Mouse (Mus musculus): ENCODE measurements around the gene Atg4c.

The Atg4c gene

GRCm38 (mm10) chr4:99193810-99194582, at the start of gene Atg4c:
Gene Atg4c (plus strand): TSS chr4:99193934.
- peak; percentile 81 for DNase-seq (ENCODE audit: extremely low read depth, low read depth)

- no peak for DNase-seq (ENCODE audit: extremely low read depth, low read depth)
Observed at GRCm38 (mm10) chr4:99151434-99151833, 42.3 kb upstream of the Atg4c start.

DNA sequence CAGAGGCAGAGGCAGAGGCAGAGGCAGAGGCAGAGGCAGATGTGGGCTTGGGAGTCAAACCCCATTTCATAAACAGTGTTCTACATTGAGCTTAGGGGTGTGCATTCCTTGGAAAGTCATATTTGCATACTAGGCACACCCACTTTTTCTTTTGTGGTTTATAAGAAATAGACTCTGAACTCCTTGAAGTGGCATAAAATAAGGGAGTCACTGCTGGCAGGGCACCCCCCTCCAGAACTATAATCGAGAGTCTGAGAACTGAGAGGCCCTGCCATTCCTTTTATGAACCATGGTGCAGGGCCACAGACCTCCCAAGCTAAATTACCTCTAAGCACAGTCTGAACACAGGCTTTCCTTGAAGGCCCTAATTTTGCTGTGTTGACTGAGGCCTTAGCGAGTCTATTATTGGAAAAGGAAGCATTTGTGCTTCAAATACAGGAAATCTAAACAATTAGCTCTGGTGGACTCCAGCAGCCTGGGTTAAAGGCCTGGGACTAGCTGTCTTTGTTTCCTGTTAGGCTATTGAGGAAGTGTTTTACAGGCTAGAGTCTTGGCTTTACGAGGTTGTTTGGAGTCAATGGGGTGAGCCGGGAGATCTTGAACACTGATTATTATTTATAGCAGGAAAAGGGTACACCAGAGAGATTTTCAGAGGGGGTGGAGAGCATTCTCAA, 41.7 kb upstream of the Atg4c start:
- no peak for DNase-seq (ENCODE audit: extremely low read depth, low read depth)

GRCm38 (mm10) chr4:99156641-99157307, 37.0 kb upstream of the Atg4c start:
- DNase-seq (ENCODE audit: extremely low read depth, low read depth) = no peak

DNA sequence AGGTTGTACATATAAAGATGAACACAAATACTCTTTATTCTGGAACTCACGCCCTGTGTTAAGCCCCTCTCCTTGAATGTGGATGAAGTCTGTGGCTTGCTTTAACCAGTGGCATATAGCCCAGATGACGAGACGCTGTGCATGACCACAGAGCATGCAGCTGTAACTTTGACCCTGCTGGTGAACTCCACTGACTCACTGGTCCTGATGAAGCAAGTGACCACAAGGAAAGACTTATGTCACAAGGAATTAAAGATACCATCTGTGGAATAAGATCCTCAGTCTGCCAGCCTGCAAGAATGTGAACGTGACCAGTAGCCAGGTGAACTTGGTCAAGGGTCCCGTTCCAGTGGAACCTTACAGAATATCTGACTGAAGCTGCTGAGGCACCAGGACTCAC, 35.2 kb upstream of the Atg4c start:
- DNase-seq (ENCODE audit: extremely low read depth, low read depth) = no peak

- DNase-seq (ENCODE audit: extremely low read depth, low read depth) = no peak
Observed at GRCm38 (mm10) chr4:99160414-99160813, 33.3 kb upstream of the Atg4c start.

DNA sequence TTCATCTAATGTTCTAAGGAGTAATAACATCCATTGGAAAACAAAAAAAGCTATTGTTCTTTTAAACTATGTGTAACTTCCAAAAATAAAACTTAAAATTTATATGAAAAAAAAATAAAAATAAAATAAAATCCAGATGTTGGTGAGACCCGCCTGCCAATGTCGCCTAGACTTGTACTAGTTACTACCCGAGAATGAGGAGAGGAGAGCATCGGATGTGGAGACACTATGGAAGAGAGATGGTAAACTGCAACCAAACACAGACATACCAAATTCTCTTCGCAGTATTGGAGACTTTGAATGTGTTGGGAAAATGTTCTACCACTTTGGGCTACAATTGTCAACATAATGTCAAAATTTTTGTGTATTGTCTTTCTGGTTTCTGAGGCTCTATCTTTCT, 32.8 kb upstream of the Atg4c start:
- DNase-seq (ENCODE audit: extremely low read depth, low read depth) = no peak

- no peak for DNase-seq (ENCODE audit: extremely low read depth, low read depth)
Observed at GRCm38 (mm10) chr4:99161457-99161971, 32.2 kb upstream of the Atg4c start.

DNA sequence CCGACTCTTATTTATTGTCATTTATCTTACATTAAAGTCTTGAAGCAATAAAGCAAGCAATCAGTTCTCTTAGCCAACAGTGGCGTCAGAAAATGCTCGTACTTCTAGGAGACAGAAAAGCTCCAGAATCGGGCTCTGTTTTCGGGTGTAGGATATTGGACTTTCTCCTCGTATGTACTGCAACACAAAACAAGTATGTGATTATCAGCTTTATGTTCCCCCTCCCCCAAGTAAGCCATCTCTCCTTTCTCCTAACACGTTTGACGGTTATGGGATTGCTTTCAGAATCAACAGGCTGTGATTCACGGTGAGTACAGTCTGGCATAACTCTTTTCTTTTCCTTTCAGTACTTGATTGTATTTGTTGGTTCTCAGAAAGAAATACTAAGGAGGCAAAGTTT, 30.7 kb upstream of the Atg4c start:
- DNase-seq (ENCODE audit: extremely low read depth, low read depth) = no peak

- DNase-seq (ENCODE audit: extremely low read depth, low read depth) = no peak
Observed at GRCm38 (mm10) chr4:99163547-99163946, 30.2 kb upstream of the Atg4c start.

- DNase-seq (ENCODE audit: extremely low read depth, low read depth) = no peak
Observed at GRCm38 (mm10) chr4:99168869-99169268, 24.9 kb upstream of the Atg4c start.

DNA sequence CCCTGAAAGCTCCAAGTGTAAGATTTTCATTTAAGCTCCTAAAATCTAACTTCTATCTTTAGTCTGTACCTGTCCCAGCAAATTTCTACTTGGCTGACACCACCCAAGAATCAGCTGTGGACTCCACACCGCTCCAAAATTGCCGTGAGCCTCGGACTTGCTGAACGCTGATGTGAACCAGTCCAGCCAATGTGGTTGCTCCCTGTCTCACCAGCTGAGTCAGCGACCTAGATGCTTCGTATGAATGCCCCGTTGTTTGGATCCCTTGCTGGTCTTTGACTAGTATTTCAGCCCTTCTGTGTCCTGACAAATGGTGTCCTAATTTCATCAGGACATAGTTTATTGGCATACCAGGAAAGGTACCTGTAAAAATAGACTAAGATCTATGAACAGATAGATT, 19.5 kb upstream of the Atg4c start:
- no peak for DNase-seq (ENCODE audit: extremely low read depth, low read depth)

DNA sequence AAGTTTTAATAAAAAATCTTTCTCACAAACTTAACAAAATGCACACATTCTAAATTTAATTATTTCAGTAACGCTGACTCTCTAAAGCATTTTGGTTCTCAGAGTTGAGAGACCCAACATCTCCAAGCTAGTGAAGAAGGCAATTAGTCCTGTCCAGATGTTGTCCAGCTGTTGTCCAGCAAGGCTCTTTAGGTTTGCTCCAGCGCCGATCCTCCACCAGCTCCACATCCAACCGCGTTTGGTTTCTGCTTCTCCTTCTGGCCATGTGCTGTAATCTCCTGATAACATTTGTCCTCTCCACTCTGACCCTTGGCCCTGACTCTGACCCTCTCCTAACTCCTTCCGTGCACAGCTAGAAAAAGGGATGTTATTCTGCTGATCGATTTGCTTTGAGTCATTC, 16.9 kb upstream of the Atg4c start:
- DNase-seq (ENCODE audit: extremely low read depth, low read depth) = no peak

DNA sequence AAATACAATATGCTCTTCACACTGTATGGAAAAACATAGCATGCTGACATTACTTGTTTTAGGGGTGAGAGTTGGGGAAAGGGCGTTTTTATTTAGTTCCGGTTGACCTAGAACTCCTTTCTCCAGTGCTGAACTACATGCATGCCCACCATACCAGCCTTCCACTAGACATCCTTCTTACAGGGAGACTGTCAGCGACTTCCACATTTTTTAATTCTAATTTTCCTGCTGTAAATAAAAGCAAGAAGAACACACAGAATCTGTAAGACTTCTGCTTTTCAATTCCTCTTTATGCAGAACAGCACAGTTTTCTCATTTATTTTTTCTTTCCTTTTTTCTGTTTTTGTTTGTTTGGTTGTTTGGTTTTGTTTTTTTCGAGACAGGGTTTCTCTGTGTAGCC, 16.5 kb upstream of the Atg4c start:
- DNase-seq (ENCODE audit: extremely low read depth, low read depth) = no peak

DNA sequence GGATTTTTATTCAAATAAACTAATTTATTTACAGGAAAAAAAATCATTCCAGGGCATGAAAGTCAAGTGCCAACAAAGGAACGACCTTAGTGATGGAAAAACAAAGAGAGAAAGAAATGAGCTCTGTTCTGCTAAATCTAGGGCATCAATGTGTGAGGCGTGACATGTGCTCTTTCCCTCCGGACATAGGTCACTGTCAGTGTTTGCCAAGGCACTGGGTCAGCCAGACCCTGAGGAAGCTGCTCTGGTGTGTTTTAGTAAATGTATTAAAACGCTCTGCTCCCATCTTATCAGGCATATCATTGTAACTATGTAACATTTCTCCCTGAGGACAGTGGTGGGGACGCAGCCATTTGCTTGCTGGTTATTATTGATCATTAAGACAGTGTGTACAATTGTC, 14.9 kb upstream of the Atg4c start:
- no peak for DNase-seq (ENCODE audit: extremely low read depth, low read depth)

GRCm38 (mm10) chr4:99179446-99180120, 14.2 kb upstream of the Atg4c start:
- no peak for DNase-seq (ENCODE audit: extremely low read depth, low read depth)

DNA sequence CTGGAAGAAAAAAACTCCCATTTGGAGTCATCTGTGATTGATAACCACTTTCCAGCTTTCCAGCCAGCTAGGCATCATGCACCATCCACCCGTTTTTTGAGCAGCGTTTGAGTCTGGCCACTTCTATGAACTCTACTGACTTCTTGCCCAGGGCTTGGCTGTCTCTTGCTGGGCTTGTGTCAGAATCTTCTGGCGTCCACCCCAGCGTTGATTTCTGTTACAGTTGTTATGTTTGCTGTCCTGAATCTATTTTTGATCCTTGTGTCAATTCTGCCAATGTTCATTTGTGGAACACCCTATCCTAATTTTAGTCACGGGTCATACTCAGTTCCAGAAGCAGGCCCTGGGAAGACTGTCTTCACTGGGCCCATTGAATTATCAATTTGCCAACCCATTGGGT, 12.8 kb upstream of the Atg4c start:
- no peak for DNase-seq (ENCODE audit: extremely low read depth, low read depth)

DNA sequence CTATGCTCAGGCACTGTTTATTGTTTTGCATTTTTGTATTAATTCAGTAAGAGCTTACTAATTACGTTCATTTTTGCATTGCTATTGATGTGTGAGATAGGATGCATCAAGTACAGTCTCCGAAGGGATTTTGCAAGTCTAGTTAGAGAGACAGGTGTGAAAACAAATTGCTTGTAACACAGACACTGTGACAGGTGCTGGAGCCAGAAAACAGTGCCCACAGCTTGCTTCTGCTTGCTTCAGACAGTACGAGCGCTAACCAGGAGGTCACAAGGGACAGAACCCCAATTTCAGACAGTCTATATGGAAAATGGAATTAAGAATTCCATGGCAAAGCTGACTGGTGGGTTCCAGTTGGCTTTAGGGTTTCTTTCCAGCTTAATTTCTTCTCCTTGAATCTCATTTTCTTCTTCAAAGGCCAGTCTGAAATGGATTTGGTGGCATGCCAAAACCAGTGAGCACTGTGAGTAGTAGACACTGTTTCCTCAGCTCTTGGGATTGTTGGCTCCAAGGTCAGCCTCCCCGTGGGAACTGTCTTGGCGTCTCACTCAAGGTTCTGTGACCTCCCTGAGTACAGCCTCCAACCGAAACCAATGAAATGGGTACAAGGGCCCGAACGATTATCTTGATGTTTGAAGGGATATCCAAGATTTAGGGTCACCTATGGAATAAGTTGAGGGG, 11.9 kb upstream of the Atg4c start:
- no peak for DNase-seq (ENCODE audit: extremely low read depth, low read depth)

- DNase-seq (ENCODE audit: extremely low read depth, low read depth) = peak; percentile 63
Observed at GRCm38 (mm10) chr4:99182660-99183431, 10.9 kb upstream of the Atg4c start.

- no peak for DNase-seq (ENCODE audit: extremely low read depth, low read depth)
Observed at GRCm38 (mm10) chr4:99184678-99185077, 9.1 kb upstream of the Atg4c start.
